Mouse (Mus musculus) right cerebral cortex, postnatal 36 days (tissue): ENCODE measurements around the gene Tef.

Experiments
- DNase-seq, 2 experiments: peaks; one replicate each; pipeline ENCODE4 v3.0.0; 2022; ENCODE audit warnings: low spot score in 2 of 2, mixed read lengths in 1 of 2

Tef gene

GRCm38 (mm10) chr15:81798421-81798820 lies 3.8 kb upstream of the Tef start:
- no peak for DNase-seq

GRCm38 (mm10) chr15:81800391-81800790 lies 1.8 kb upstream of the Tef start:
- no peak for DNase-seq

- DNase-seq = peak; percentile 77 to 80
These were observed 725 bp downstream of the Tef start for GRCm38 (mm10) chr15:81802941-81803351.

GRCm38 (mm10) chr15:81803425-81803951 lies 1.3 kb downstream of the Tef start:
- DNase-seq = no peak

- DNase-seq = no peak
These were observed 2.0 kb downstream of the Tef start for GRCm38 (mm10) chr15:81804172-81804571.

GRCm38 (mm10) chr15:81804883-81805282 lies 2.7 kb downstream of the Tef start:
- no peak for DNase-seq

GRCm38 (mm10) chr15:81805624-81806023 lies 3.4 kb downstream of the Tef start:
- DNase-seq = no peak

- no peak for DNase-seq
These were observed 4.6 kb downstream of the Tef start for GRCm38 (mm10) chr15:81806621-81807404.

- no peak for DNase-seq
These were observed 6.6 kb downstream of the Tef start for GRCm38 (mm10) chr15:81808799-81809198.

GRCm38 (mm10) chr15:81809550-81809949 lies 7.3 kb downstream of the Tef start:
- DNase-seq = no peak

- peak; percentile 67 to 81 for DNase-seq
These were observed 7.9 kb downstream of the Tef start for GRCm38 (mm10) chr15:81810150-81810549.

- peak; percentile 99 for DNase-seq
These were observed 8.7 kb downstream of the Tef start for GRCm38 (mm10) chr15:81810671-81811598.

- DNase-seq = no peak
These were observed 9.4 kb downstream of the Tef start for GRCm38 (mm10) chr15:81811599-81811996.

GRCm38 (mm10) chr15:81812287-81812686 lies 10.1 kb downstream of the Tef start:
- DNase-seq = no peak

- DNase-seq = no peak
These were observed 10.7 kb downstream of the Tef start for GRCm38 (mm10) chr15:81812696-81813631.

GRCm38 (mm10) chr15:81813986-81814705 lies 11.9 kb downstream of the Tef start:
- DNase-seq = no peak

- no peak for DNase-seq
These were observed 12.6 kb downstream of the Tef start for GRCm38 (mm10) chr15:81814716-81815370.

- DNase-seq = no peak
These were observed 16.2 kb downstream of the Tef start for GRCm38 (mm10) chr15:81818404-81818803.

GRCm38 (mm10) chr15:81822631-81823030 lies 20.4 kb downstream of the Tef start:
- DNase-seq = no peak

- no peak for DNase-seq
These were observed 22.6 kb downstream of the Tef start for GRCm38 (mm10) chr15:81824832-81825231.
